Mouse (Mus musculus): ENCODE results near the gene Rnf169.

DNA sequence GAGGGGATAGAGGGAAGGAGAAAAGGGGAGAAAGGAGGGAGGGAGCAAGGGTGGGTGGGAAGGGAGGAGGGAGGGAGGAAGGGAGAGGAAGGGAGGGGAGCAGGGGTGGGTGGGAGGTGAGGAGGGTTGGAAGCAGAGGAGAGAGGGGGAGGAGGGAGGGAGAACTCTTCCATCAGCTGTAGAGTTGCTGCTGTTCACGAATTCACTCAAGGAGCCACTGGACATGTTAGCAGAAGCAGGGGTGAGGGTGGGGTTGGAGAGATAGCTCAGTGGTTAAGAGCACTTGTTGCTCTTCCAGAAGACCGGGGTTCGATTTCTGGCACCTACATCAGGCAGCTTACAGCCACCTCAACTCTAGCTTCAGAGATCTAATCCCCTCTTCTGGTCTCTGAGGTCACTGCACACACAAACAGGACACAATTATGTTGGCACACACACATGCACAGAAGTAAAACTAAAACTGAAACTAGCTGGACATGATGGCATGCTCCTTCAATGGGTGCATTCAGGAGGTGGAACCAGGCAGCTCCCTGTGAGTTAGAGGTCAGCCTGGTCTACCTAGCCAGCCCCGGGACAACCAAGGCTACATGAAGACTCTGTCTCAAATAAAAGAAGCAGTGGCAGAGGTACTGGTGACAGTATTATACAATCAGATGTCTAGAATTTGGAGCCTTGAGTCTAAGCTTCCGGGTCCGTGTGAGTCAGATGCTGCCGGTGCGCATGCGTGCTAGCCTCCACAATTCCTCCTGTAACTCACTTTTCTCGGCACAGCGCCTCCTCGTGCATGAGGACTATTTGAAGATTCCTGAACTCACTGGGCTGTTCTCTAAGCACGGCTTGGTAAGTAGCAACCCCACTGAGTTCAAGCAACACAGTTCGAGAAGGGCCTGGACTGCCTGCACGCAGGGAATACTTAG lies 9.9 kb upstream of the Rnf169 start:
- TF ChIP-seq POLR2A (IDR thresholded peaks at IDR 0.05; ENCODE audit: control insufficient read depth, extremely low read depth, insufficient read depth, low read length, poor library complexity) (no peak), CTCF (IDR thresholded peaks at IDR 0.05; ENCODE audit: borderline replicate concordance, control insufficient read depth, extremely low read depth, insufficient read depth, low read length, poor library complexity) (no peak)

All from thymus, adult 2 months (tissue).